Mouse (Mus musculus) bone marrow, adult 2 months (tissue): ENCODE measurements around the gene Tesk2. TPM values are rescaled to one million over a fixed set of nuclear protein-coding genes. Genes with fewer than 3 reads are reported as not detected.

Experiments used
- H3K27ac ChIP-seq: fragments of 200-500 bp; 2 replicates; pipeline ENCODE4 v1.5.1; 2012; ENCODE audit warnings: low read depth, mild to moderate bottlenecking, control low read depth, inconsistent platforms, low read length; ENCODE audit not compliant: control insufficient read depth, poor library complexity, insufficient read depth
- H3K4me1 ChIP-seq: fragments of 200-500 bp; 2 replicates; pipeline ENCODE4 v1.6.1; 2011; ENCODE audit warnings: low read length; ENCODE audit not compliant: control insufficient read depth, insufficient read depth
- H3K4me3 ChIP-seq: fragments of 200-500 bp; replicated peaks from 2 replicates; pipeline ENCODE3; 2011; ENCODE audit warnings: mild to moderate bottlenecking, low read depth, low read length, control low read depth; ENCODE audit not compliant: control insufficient read depth
- CTCF ChIP-seq: fragments of 200-500 bp; IDR thresholded peaks from 2 replicates; pipeline ENCODE4 v1.5.1; 2011; ENCODE audit warnings: low read length, control low read depth; ENCODE audit not compliant: control insufficient read depth, insufficient read depth
- POLR2A ChIP-seq: fragments of 200-500 bp; IDR thresholded peaks from 2 replicates; pipeline ENCODE4 v1.6.1; 2011; ENCODE audit warnings: low read depth, mild to moderate bottlenecking, control low read depth, low read length, borderline replicate concordance; ENCODE audit not compliant: control insufficient read depth
- WGBS: fragments of 180-500 bp; shearing (Covaris S2); methylation state at CpG from one replicate; pipeline ENCODE4 v1.1.7; 2018; 5-methylcytosine and 5-hydroxymethylcytosine counted together
- polyA plus RNA-seq: library from polyadenylated mRNA; stranded (reverse); fragments of >200 nt; gene quantifications from 2 replicates; pipeline ENCODE4 v1.2.4, GENCODE M21; 2011; ENCODE audit warnings: low replicate concordance; ENCODE audit not compliant: missing spikeins, insufficient read depth, insufficient read length

Gene Tesk2
- polyA plus RNA-seq, 1 experiment, result 11.1 TPM

- Histone ChIP-seq H3K4me3 (no peak overlapping the region), H3K27ac (no peak overlapping the region), H3K4me1 (no peaks in the 10 kb centered on the region)
- WGBS, result 55% methylated on average over 2 of the region's 2 CpGs
- TF ChIP-seq POLR2A (no peak), CTCF (no peak)
Measured at GRCm38 (mm10) chr4:116854286-116854685, 133.5 kb downstream of the Tesk2 start.

Other genes with a start within 250 kb of the Tesk2 start
- 4.1 and 4.3 TPM in 2 replicates for gene Ipp, start 213.4 kb upstream of the Tesk2 start, polyA plus RNA-seq
- 49.3 and 137 TPM in 2 replicates for gene Tmem69, start 165.0 kb upstream of the Tesk2 start, polyA plus RNA-seq
- 19.7 and 33.0 TPM in 2 replicates for gene Gpbp1l1, start 163.3 kb upstream of the Tesk2 start, polyA plus RNA-seq
- gene Ccdc17, start 124.3 kb upstream of the Tesk2 start, polyA plus RNA-seq, result 4.8 and 6.4 TPM in 2 replicates
- gene Nasp, start 93.0 kb upstream of the Tesk2 start, polyA plus RNA-seq, result 112 and 154 TPM in 2 replicates
- 239 and 421 TPM in 2 replicates for gene Akr1a1, start 69.3 kb upstream of the Tesk2 start, polyA plus RNA-seq
- gene Prdx1, start 35.4 kb upstream of the Tesk2 start, polyA plus RNA-seq, result 134 and 410 TPM in 2 replicates
- 3.4 and 8.6 TPM in 2 replicates for gene Mmachc, start 12.5 kb upstream of the Tesk2 start, polyA plus RNA-seq
- 18.9 and 60.7 TPM in 2 replicates for gene Ccdc163, start 12.4 kb upstream of the Tesk2 start, polyA plus RNA-seq
- 8.8 and 11.9 TPM in 2 replicates for gene Toe1, start 86.7 kb downstream of the Tesk2 start, polyA plus RNA-seq
- gene Mutyh, start 86.8 kb downstream of the Tesk2 start, polyA plus RNA-seq, result 3.2 and 25.9 TPM in 2 replicates
- gene Hpdl, start 100.8 kb downstream of the Tesk2 start, polyA plus RNA-seq, result not detected in 2 replicates
- 0.72 TPM in 1 of 2 replicates, not detected in the other for gene Zswim5, start 156.4 kb downstream of the Tesk2 start, polyA plus RNA-seq